Mouse (Mus musculus) ES-E14 (cell line): ENCODE results near the gene Aire.
"Not testable (repeated sequence)": the region's sequence is repeated elsewhere in the genome, so short reads cannot be mapped to it uniquely, and the experiment has no call there.

Source experiments
- MAFK ChIP-seq: IDR thresholded peaks from 2 replicates; pipeline ENCODE4 v1.6.1; 2014; ENCODE audit warnings: mild to moderate bottlenecking, low read depth, low read length, inconsistent platforms; ENCODE audit not compliant: insufficient read depth
- ZNF384 ChIP-seq: IDR thresholded peaks from 2 replicates; pipeline ENCODE4 v1.6.1; 2012; ENCODE audit warnings: low read depth, low read length, inconsistent platforms

DNA sequence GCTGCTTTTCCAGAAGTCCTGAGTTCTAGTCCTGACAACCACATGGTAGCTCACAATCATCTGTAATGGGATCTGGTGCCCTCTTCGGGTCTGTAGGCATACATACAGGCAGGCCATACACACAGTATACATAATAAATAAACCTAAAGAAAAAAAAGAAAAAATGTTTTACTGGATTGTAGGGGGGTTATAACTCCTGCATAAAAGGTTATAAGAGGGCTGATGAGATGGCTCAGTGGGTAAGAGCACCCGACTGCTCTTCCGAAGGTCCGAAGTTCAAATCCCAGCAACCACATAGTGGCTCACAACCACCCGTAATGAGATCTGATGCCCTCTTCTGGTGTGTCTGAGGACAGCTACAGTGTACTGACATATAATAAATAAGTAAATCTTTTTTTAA lies 32.3 kb downstream of the Aire start:
- not testable (repeated sequence) for TF ChIP-seq ZNF384, MAFK
